In genomic region chr12:113487693-113488092, GRCm38 (mm10) we compare ENCODE assay signal across 10 mouse cellular contexts. TPM values are rescaled to one million over a fixed set of nuclear protein-coding genes. Genes with fewer than 3 reads are reported as not detected.
DNase-seq lines count a peak whose midpoint lies in the region; TF ChIP-seq lines count a peak whose summit lies in the region.
"Not testable (repeated sequence)": the region's sequence is repeated elsewhere in the genome, so short reads cannot be mapped to it uniquely, and the experiment has no call there.
"Had no signal": no experiment of that assay in that cellular context is flagged by ENCODE, and none has a peak within 500 bp of the region (broad histone marks: within the 10 kb centered on the region; RNA-seq: fewer than 3 reads in every experiment).

No protein-coding gene starts in this region.

- DNase-seq in WW6 (ENCODE audit: low read depth, low spot score): peak; percentile 11
- peak; percentile 35 to 60 for DNase-seq in cerebellum, postnatal 25 days
- DNase-seq in gastrocnemius, postnatal 4 days (ENCODE audit: low spot score in 2 of 2): peak; percentile 28 to 36
- DNase-seq in kidney, adult 2 months: peak; percentile 70
- DNase-seq in left cerebral cortex, postnatal 14 days (ENCODE audit: low spot score in 2 of 2): peak; percentile 25 to 57
- peak; percentile 13 for DNase-seq in midbrain, embryonic 10.5 days (ENCODE audit: low spot score)
- peak; percentile 39 to 55 for DNase-seq in urinary bladder, postnatal 36 days (ENCODE audit: low spot score in 2 of 2)

- H3K4me3 ChIP-seq in kidney, adult 2 months (ENCODE audit: insufficient read depth, low read depth, low read length); midbrain, embryonic 10.5 days; small intestine, adult 2 months (ENCODE audit: low read depth, low read length): not testable (repeated sequence)

- H3K36me3 ChIP-seq in kidney, adult 2 months (ENCODE audit: control insufficient read depth, insufficient read depth, low read length); midbrain, embryonic 10.5 days; small intestine, adult 2 months (ENCODE audit: control insufficient read depth, insufficient read depth, low read length): not testable (repeated sequence)

- intact Hi-C loops in left cerebral cortex, postnatal 14 days (cut with DNase I): loop anchor here (5.0 kb wide), 1 partner anchor 265 kb away; no protein-coding TSS in a partner anchor

- H3K27me3 ChIP-seq in kidney, adult 2 months (replicated peaks; ENCODE audit: control insufficient read depth, insufficient read depth, low read length); midbrain, embryonic 10.5 days (ENCODE audit: low read depth, poor library complexity, severe bottlenecking); small intestine, adult 2 months (ENCODE audit: control insufficient read depth, insufficient read depth, low read length): not testable (repeated sequence)

- not testable (repeated sequence) for H3K4me1 ChIP-seq in kidney, adult 2 months (ENCODE audit: control insufficient read depth, insufficient read depth, low read length); midbrain, embryonic 10.5 days; small intestine, adult 2 months (ENCODE audit: control insufficient read depth, insufficient read depth, insufficient read length, low read length)

- not testable (repeated sequence) for H3K27ac ChIP-seq in kidney, adult 2 months (ENCODE audit: insufficient read depth, low read depth, low read length); midbrain, embryonic 10.5 days (replicated peaks); small intestine, adult 2 months (ENCODE audit: insufficient read depth, low read depth, low read length)

- peak; percentile 85 for TF ChIP-seq CTCF in kidney, adult 2 months (conservative IDR thresholded peaks at IDR 0.05; ENCODE audit: insufficient read depth, insufficient read length, low read depth, low read length)
- TF ChIP-seq CTCF in small intestine, adult 2 months (IDR thresholded peaks at IDR 0.05; ENCODE audit: extremely low read depth, insufficient read length, insufficient replicate concordance, low read depth, low read length): peak; percentile 66; the same call in 1 of the 2 replicates

- not testable (repeated sequence) for TF ChIP-seq POLR2A in kidney, adult 2 months (IDR thresholded peaks at IDR 0.05; ENCODE audit: low read depth, low read length); small intestine, adult 2 months (IDR thresholded peaks at IDR 0.05; ENCODE audit: low read depth, low read length)

- peaks cover 19% of the 10 kb centered on the region; the same call in 1 of the 2 replicates for H3K9me3 ChIP-seq in midbrain, embryonic 10.5 days (replicated peaks)

RNA-seq across cellular contexts. Expression of gene Adam6b, which starts 1.6 kb away (rescaled TPM):
- not detected for total RNA-seq in gastrocnemius, postnatal 4 days (2021)
- polyA plus RNA-seq in kidney, adult 2 months (2012; rRNA removed): not detected in 2 replicates
- not detected for total RNA-seq in left cerebral cortex, postnatal 14 days (2021)
- polyA plus RNA-seq in midbrain, embryonic 10.5 days (2016; fragmentation: Nextera tagmentation; extraction: Ambion mirVana): not detected in 2 replicates
- 0.05 TPM in 1 of 2 replicates, not detected in the other for polyA plus RNA-seq in small intestine, adult 2 months (2012; rRNA removed)
- polyA plus RNA-seq: forebrain, embryonic 16.5 days; midbrain, embryonic 16.5 days had no signal

RNA-seq across cellular contexts. Expression of gene Adam6a, which starts 56.0 kb away (rescaled TPM):
- total RNA-seq in gastrocnemius, postnatal 4 days (2021): not detected
- polyA plus RNA-seq in kidney, adult 2 months (2012; rRNA removed): not detected in 2 replicates
- not detected for total RNA-seq in left cerebral cortex, postnatal 14 days (2021)
- polyA plus RNA-seq in midbrain, embryonic 10.5 days (2016; fragmentation: Nextera tagmentation; extraction: Ambion mirVana): not detected in 2 replicates
- not detected in 2 replicates for polyA plus RNA-seq in small intestine, adult 2 months (2012; rRNA removed)
- polyA plus RNA-seq: forebrain, embryonic 16.5 days; midbrain, embryonic 16.5 days had no signal

Comparison
In these comparisons a context has a peak if more than half of its experiments do, and no peak if none do; other contexts are left out.
1. DNase-seq: peak in every context shown above with its lines; median percentile 70 in kidney, adult 2 months; 48 in cerebellum, postnatal 25 days; 47 in urinary bladder, postnatal 36 days; 41 in left cerebral cortex, postnatal 14 days; 32 in gastrocnemius, postnatal 4 days; 13 in midbrain, embryonic 10.5 days; 11 in WW6.